Mouse (Mus musculus) heart, embryonic 16.5 days (tissue): Measurements from ENCODE around the gene Tfap2a. TPM values are rescaled to one million over a fixed set of nuclear protein-coding genes. Genes with fewer than 3 reads are reported as not detected.

Experiments used
- ATAC-seq: fragments of 200-750 bp; cut with Nextera tagmentation; replicated peaks from 2 replicates; pipeline ENCODE4 v1.8.0; 2017; ENCODE audit warnings: moderate number of reproducible peaks; ENCODE audit not compliant: insufficient read depth, low FRiP score; ENCODE audit errors: extremely low read depth
- H3K27ac ChIP-seq: fragments of 300-500 bp; sonication (generic); 2 replicates; pipeline ENCODE4 v1.5.1; 2014; ENCODE audit warnings: mild to moderate bottlenecking, low read length, control low read depth, moderate library complexity
- H3K27me3 ChIP-seq: fragments of 300-500 bp; sonication (generic); 2 replicates; pipeline ENCODE4 v1.6.1; 2014; ENCODE audit warnings: low read length, mixed read lengths; ENCODE audit not compliant: control insufficient read depth, insufficient read depth
- H3K36me3 ChIP-seq: fragments of 300-500 bp; sonication (generic); 2 replicates; pipeline ENCODE4 v1.6.1; 2014; ENCODE audit not compliant: control insufficient read depth, insufficient read depth
- H3K4me1 ChIP-seq: fragments of 300-500 bp; sonication (generic); 2 replicates; pipeline ENCODE4 v1.6.1; 2014; ENCODE audit warnings: low read length, mixed read lengths; ENCODE audit not compliant: control insufficient read depth, insufficient read depth
- H3K4me2 ChIP-seq: fragments of 300-500 bp; sonication (generic); 2 replicates; pipeline ENCODE4 v1.6.1; 2014; ENCODE audit warnings: low read depth, mild to moderate bottlenecking, control low read depth, low read length
- H3K4me3 ChIP-seq: fragments of 300-500 bp; sonication (generic); 2 replicates; pipeline ENCODE4 v1.5.1; 2014; ENCODE audit warnings: mild to moderate bottlenecking, control low read depth, low read length
- H3K9ac ChIP-seq: fragments of 300-500 bp; sonication (generic); 2 replicates; pipeline ENCODE4 v1.6.1; 2014; ENCODE audit warnings: low read length, control low read depth
- H3K9me3 ChIP-seq: fragments of 300-500 bp; sonication (generic); replicated peaks from 2 replicates; pipeline ENCODE4 v1.6.1; 2016; ENCODE audit warnings: low read length; ENCODE audit not compliant: control insufficient read depth
- WGBS: fragments of 180-500 bp; shearing (Covaris S2); extraction: QIAGEN DNeasy Blood & Tissue Kit; methylation state at CpG from one replicate; pipeline ENCODE4 v1.1.7; 2014; 5-methylcytosine and 5-hydroxymethylcytosine counted together
- polyA plus RNA-seq: library from polyadenylated mRNA; unstranded; fragments of >200 nt; fragmentation: Nextera tagmentation; extraction: Ambion mirVana; gene quantifications from 2 replicates; pipeline ENCODE4 v1.2.1, GENCODE M21; 2015

The Tfap2a gene
- polyA plus RNA-seq, 1 experiment from 2014 or later, result 0.07 TPM

GRCm38 (mm10) chr13:40737099-40737498, 1.1 kb downstream of the Tfap2a start:
- peaks cover 15% of the 10 kb centered on the region for H3K4me1 ChIP-seq
- H3K9me3 ChIP-seq, result no peaks in the 10 kb centered on the region
- H3K4me2 ChIP-seq, result no peak overlapping the region
- no peak overlapping the region for H3K27ac ChIP-seq
- 23% methylated on average over 15 of the region's 15 CpGs for WGBS
- H3K9ac ChIP-seq, result no peak overlapping the region
- no peak for ATAC-seq
- no peak overlapping the region for H3K4me3 ChIP-seq
- no peaks in the 10 kb centered on the region for H3K36me3 ChIP-seq
- peaks cover 93% of the 10 kb centered on the region for H3K27me3 ChIP-seq

GRCm38 (mm10) chr13:40736107-40736780, 1.9 kb downstream of the Tfap2a start:
- peak overlapping the region; percentile 14; the same call in 1 of the 2 replicates for H3K4me2 ChIP-seq
- peaks cover 16% of the 10 kb centered on the region for H3K4me1 ChIP-seq
- no peak overlapping the region for H3K27ac ChIP-seq
- no peaks in the 10 kb centered on the region for H3K36me3 ChIP-seq
- H3K9me3 ChIP-seq, result no peaks in the 10 kb centered on the region
- 32% methylated on average over 19 of the region's 19 CpGs for WGBS
- H3K27me3 ChIP-seq, result peaks cover 92% of the 10 kb centered on the region
- ATAC-seq, result no peak
- H3K9ac ChIP-seq, result no peak overlapping the region
- peak overlapping the region; percentile 33 for H3K4me3 ChIP-seq

GRCm38 (mm10) chr13:40735416-40736106, 2.6 kb downstream of the Tfap2a start:
- H3K27me3 ChIP-seq, result peaks cover 90% of the 10 kb centered on the region
- H3K4me1 ChIP-seq, result peaks cover 20% of the 10 kb centered on the region
- peak overlapping the region; percentile 14; the same call in 1 of the 2 replicates for H3K4me2 ChIP-seq
- peak overlapping the region; percentile 33 for H3K4me3 ChIP-seq
- no peaks in the 10 kb centered on the region for H3K9me3 ChIP-seq
- no peak overlapping the region for H3K27ac ChIP-seq
- WGBS, result 19% methylated on average over 17 of the region's 17 CpGs
- H3K9ac ChIP-seq, result no peak overlapping the region
- no peaks in the 10 kb centered on the region for H3K36me3 ChIP-seq
- ATAC-seq, result no peak

GRCm38 (mm10) chr13:40734316-40734965, 3.7 kb downstream of the Tfap2a start:
- no peak overlapping the region for H3K27ac ChIP-seq
- peak overlapping the region; percentile 70 for H3K4me2 ChIP-seq
- H3K27me3 ChIP-seq, result peaks cover 85% of the 10 kb centered on the region
- H3K9ac ChIP-seq, result no peak overlapping the region
- peaks cover 24% of the 10 kb centered on the region for H3K4me1 ChIP-seq
- H3K4me3 ChIP-seq, result peak overlapping the region; percentile 49
- H3K36me3 ChIP-seq, result no peaks in the 10 kb centered on the region
- H3K9me3 ChIP-seq, result no peaks in the 10 kb centered on the region
- under 1% methylated on average over 33 of the region's 33 CpGs for WGBS
- no peak for ATAC-seq

- Histone ChIP-seq H3K27ac (no peak overlapping the region), H3K9me3 (no peaks in the 10 kb centered on the region), H3K4me3 (peak overlapping the region; percentile 49), H3K36me3 (no peaks in the 10 kb centered on the region), H3K9ac (no peak overlapping the region), H3K4me1 (peaks cover 24% of the 10 kb centered on the region), H3K27me3 (peaks cover 79% of the 10 kb centered on the region), H3K4me2 (peak overlapping the region; percentile 70)
- no peak for ATAC-seq
- WGBS, result under 1% methylated on average over 37 of the region's 38 CpGs
These were observed 4.5 kb downstream of the Tfap2a start for GRCm38 (mm10) chr13:40733542-40734151.

GRCm38 (mm10) chr13:40732816-40733541, 5.2 kb downstream of the Tfap2a start:
- Histone ChIP-seq H3K9me3 (no peaks in the 10 kb centered on the region), H3K27ac (no peak overlapping the region), H3K36me3 (no peaks in the 10 kb centered on the region), H3K4me1 (peaks cover 22% of the 10 kb centered on the region), H3K9ac (no peak overlapping the region), H3K27me3 (peaks cover 78% of the 10 kb centered on the region), H3K4me3 (peak overlapping the region; percentile 49), H3K4me2 (peak overlapping the region; percentile 70)
- WGBS, result under 1% methylated on average over 30 of the region's 30 CpGs
- no peak for ATAC-seq

GRCm38 (mm10) chr13:40732085-40732484, 6.1 kb downstream of the Tfap2a start:
- 3% methylated on average over 11 of the region's 11 CpGs for WGBS
- Histone ChIP-seq H3K27ac (no peak overlapping the region), H3K4me2 (no peak overlapping the region), H3K4me3 (no peak overlapping the region), H3K9me3 (no peaks in the 10 kb centered on the region), H3K36me3 (no peaks in the 10 kb centered on the region), H3K9ac (no peak overlapping the region), H3K4me1 (peaks cover 22% of the 10 kb centered on the region), H3K27me3 (peaks cover 74% of the 10 kb centered on the region)
- no peak for ATAC-seq

- under 1% methylated on average over 65 of the region's 74 CpGs for WGBS
- H3K9ac ChIP-seq, result peak overlapping the region; percentile 61
- H3K27me3 ChIP-seq, result peaks cover 72% of the 10 kb centered on the region
- peak overlapping the region; percentile 63 for H3K4me3 ChIP-seq
- H3K9me3 ChIP-seq, result no peaks in the 10 kb centered on the region
- peaks cover 22% of the 10 kb centered on the region for H3K4me1 ChIP-seq
- ATAC-seq, result 0 out of 2 replicates have a peak, but pooled peaks have one; percentile 35
- H3K4me2 ChIP-seq, result peak overlapping the region; percentile 87
- H3K36me3 ChIP-seq, result no peaks in the 10 kb centered on the region
- no peak overlapping the region for H3K27ac ChIP-seq
These were observed 6.9 kb downstream of the Tfap2a start for GRCm38 (mm10) chr13:40731179-40731841.
